Mouse (Mus musculus): Measurements from ENCODE around the gene Axin1. TPM values are rescaled to one million over a fixed set of nuclear protein-coding genes. Genes with fewer than 3 reads are reported as not detected.
A peak's percentile ranks its signal among the peaks of the same experiment; 100 is the strongest.
"Not testable (repeated sequence)": the region's sequence is repeated elsewhere in the genome, so short reads cannot be mapped to it uniquely, and the experiment has no call there.

The Axin1 gene
- polyA plus RNA-seq, 1 experiment from 2014 or later: 17.1 TPM

GRCm38 (mm10) chr17:26188091-26188805 is 49.8 kb downstream of the Axin1 start:
- H3K9ac ChIP-seq (ENCODE audit: low read length): no peak overlapping the region
- no peak overlapping the region for H3K27ac ChIP-seq (replicated peaks; ENCODE audit: low read depth, low read length)
- H3K9me3 ChIP-seq (ENCODE audit: control insufficient read depth, low read length): no peaks in the 10 kb centered on the region
- H3K4me1 ChIP-seq (ENCODE audit: control insufficient read depth, insufficient read depth, low read length): no peaks in the 10 kb centered on the region
- no peaks in the 10 kb centered on the region for H3K27me3 ChIP-seq (ENCODE audit: control insufficient read depth, insufficient read depth, low read length)
- 95% methylated on average over 11 of the region's 11 CpGs for WGBS
- H3K4me2 ChIP-seq (ENCODE audit: low read depth, severe bottlenecking): no peak overlapping the region
- no peak for ATAC-seq (ENCODE audit: insufficient number of reproducible peaks, low FRiP score, low TSS enrichment, low read depth)
- peaks cover 29% of the 10 kb centered on the region for H3K36me3 ChIP-seq (ENCODE audit: control insufficient read depth, insufficient read depth, low read length)
- no peak overlapping the region for H3K4me3 ChIP-seq (ENCODE audit: low read depth, low read length)
- no peak for DNase-seq (ENCODE audit: low spot score)

- not testable (repeated sequence) for H3K9me3 ChIP-seq (ENCODE audit: control insufficient read depth, low read length); H3K9ac ChIP-seq (ENCODE audit: low read length); DNase-seq (ENCODE audit: low spot score); ATAC-seq (ENCODE audit: insufficient number of reproducible peaks, low FRiP score, low TSS enrichment, low read depth); H3K27me3 ChIP-seq (ENCODE audit: control insufficient read depth, insufficient read depth, low read length); H3K4me3 ChIP-seq (ENCODE audit: low read depth, low read length); H3K4me1 ChIP-seq (ENCODE audit: control insufficient read depth, insufficient read depth, low read length); H3K27ac ChIP-seq (replicated peaks; ENCODE audit: low read depth, low read length); H3K4me2 ChIP-seq (ENCODE audit: low read depth, severe bottlenecking)
- 92% methylated on average over 7 of the region's 7 CpGs for WGBS
- H3K36me3 ChIP-seq (ENCODE audit: control insufficient read depth, insufficient read depth, low read length): peaks cover 25% of the 10 kb centered on the region
Observed at GRCm38 (mm10) chr17:26191486-26191885, 53.0 kb downstream of the Axin1 start.

- H3K27ac ChIP-seq (replicated peaks; ENCODE audit: low read depth, low read length): no peak overlapping the region
- ATAC-seq (ENCODE audit: insufficient number of reproducible peaks, low FRiP score, low TSS enrichment, low read depth) (no peak), DNase-seq (ENCODE audit: low spot score) (no peak)
- no peaks in the 10 kb centered on the region for H3K9me3 ChIP-seq (ENCODE audit: control insufficient read depth, low read length)
- no peak overlapping the region for H3K4me2 ChIP-seq (ENCODE audit: low read depth, severe bottlenecking)
- H3K4me1 ChIP-seq (ENCODE audit: control insufficient read depth, insufficient read depth, low read length): no peaks in the 10 kb centered on the region
- H3K36me3 ChIP-seq (ENCODE audit: control insufficient read depth, insufficient read depth, low read length): peaks cover 26% of the 10 kb centered on the region
- H3K27me3 ChIP-seq (ENCODE audit: control insufficient read depth, insufficient read depth, low read length): no peaks in the 10 kb centered on the region
- WGBS: 95% methylated on average over 15 of the region's 15 CpGs
- no peak overlapping the region for H3K4me3 ChIP-seq (ENCODE audit: low read depth, low read length)
- H3K9ac ChIP-seq (ENCODE audit: low read length): no peak overlapping the region
Observed at GRCm38 (mm10) chr17:26192481-26193190, 54.1 kb downstream of the Axin1 start.

- Histone ChIP-seq H3K4me1 (ENCODE audit: control insufficient read depth, insufficient read depth, low read length) (peaks cover 7% of the 10 kb centered on the region; the same call in 1 of the 2 replicates), H3K9me3 (ENCODE audit: control insufficient read depth, low read length) (no peaks in the 10 kb centered on the region), H3K36me3 (ENCODE audit: control insufficient read depth, insufficient read depth, low read length) (peaks cover 6% of the 10 kb centered on the region; the same call in 1 of the 2 replicates), H3K27me3 (ENCODE audit: control insufficient read depth, insufficient read depth, low read length) (peaks cover 43% of the 10 kb centered on the region), H3K9ac (ENCODE audit: low read length) (no peak within 1 kb of the TSS), H3K4me3 (ENCODE audit: low read depth, low read length) (no peak within 1 kb of the TSS), H3K27ac (replicated peaks; ENCODE audit: low read depth, low read length) (no peak within 1 kb of the TSS), H3K4me2 (ENCODE audit: low read depth, severe bottlenecking) (no peak within 1 kb of the TSS)
- ATAC-seq (ENCODE audit: insufficient number of reproducible peaks, low FRiP score, low TSS enrichment, low read depth): no peak
- WGBS: 77% methylated on average over 4 of the region's 4 CpGs
- no peak for DNase-seq (ENCODE audit: low spot score)
Observed at GRCm38 (mm10) chr17:26198892-26199291, 60.4 kb downstream of the Axin1 start, which contains the start of gene Pdia2. TSS of gene Pdia2 (minus strand) at chr17:26199087.

- DNase-seq (ENCODE audit: low spot score): peak; percentile 42
- no peak overlapping the region for H3K27ac ChIP-seq (replicated peaks; ENCODE audit: low read depth, low read length)
- peak overlapping the region; percentile 52 for H3K9ac ChIP-seq (ENCODE audit: low read length)
- H3K27me3 ChIP-seq (ENCODE audit: control insufficient read depth, insufficient read depth, low read length): peaks cover 54% of the 10 kb centered on the region
- no peak for ATAC-seq (ENCODE audit: insufficient number of reproducible peaks, low FRiP score, low TSS enrichment, low read depth)
- no peaks in the 10 kb centered on the region for H3K9me3 ChIP-seq (ENCODE audit: control insufficient read depth, low read length)
- H3K4me2 ChIP-seq (ENCODE audit: low read depth, severe bottlenecking): peak overlapping the region; percentile 97
- H3K36me3 ChIP-seq (ENCODE audit: control insufficient read depth, insufficient read depth, low read length): peaks cover 6% of the 10 kb centered on the region; the same call in 1 of the 2 replicates
- WGBS: under 1% methylated on average over 90 of the region's 92 CpGs
- H3K4me1 ChIP-seq (ENCODE audit: control insufficient read depth, insufficient read depth, low read length): peaks cover 14% of the 10 kb centered on the region
- peak overlapping the region; percentile 48 for H3K4me3 ChIP-seq (ENCODE audit: low read depth, low read length)
Observed at GRCm38 (mm10) chr17:26200831-26201705, 62.6 kb downstream of the Axin1 start.

- no peak for DNase-seq (ENCODE audit: low spot score)
- no peak overlapping the region for H3K4me3 ChIP-seq (ENCODE audit: low read depth, low read length)
- peaks cover 14% of the 10 kb centered on the region for H3K4me1 ChIP-seq (ENCODE audit: control insufficient read depth, insufficient read depth, low read length)
- H3K9ac ChIP-seq (ENCODE audit: low read length): no peak overlapping the region
- peaks cover 54% of the 10 kb centered on the region for H3K27me3 ChIP-seq (ENCODE audit: control insufficient read depth, insufficient read depth, low read length)
- no peak overlapping the region for H3K4me2 ChIP-seq (ENCODE audit: low read depth, severe bottlenecking)
- peaks cover 3% of the 10 kb centered on the region; the same call in 1 of the 2 replicates for H3K36me3 ChIP-seq (ENCODE audit: control insufficient read depth, insufficient read depth, low read length)
- ATAC-seq (ENCODE audit: insufficient number of reproducible peaks, low FRiP score, low TSS enrichment, low read depth): no peak
- no peak overlapping the region for H3K27ac ChIP-seq (replicated peaks; ENCODE audit: low read depth, low read length)
- no peaks in the 10 kb centered on the region for H3K9me3 ChIP-seq (ENCODE audit: control insufficient read depth, low read length)
Observed at GRCm38 (mm10) chr17:26201998-26202397, 63.5 kb downstream of the Axin1 start.

- H3K4me3 ChIP-seq (ENCODE audit: low read depth, low read length): peak within 1 kb of the TSS; percentile 44
- ATAC-seq (ENCODE audit: insufficient number of reproducible peaks, low FRiP score, low TSS enrichment, low read depth) (no peak), DNase-seq (ENCODE audit: low spot score) (peak; percentile 40)
- H3K4me1 ChIP-seq (ENCODE audit: control insufficient read depth, insufficient read depth, low read length): peaks cover 14% of the 10 kb centered on the region
- no peak within 1 kb of the TSS; the same call in 1 of the 2 replicates for H3K9ac ChIP-seq (ENCODE audit: low read length)
- H3K4me2 ChIP-seq (ENCODE audit: low read depth, severe bottlenecking): peak within 1 kb of the TSS; percentile 82
- H3K27ac ChIP-seq (replicated peaks; ENCODE audit: low read depth, low read length): no peak within 1 kb of the TSS
- WGBS: 1% methylated on average over 21 of the region's 22 CpGs
- H3K36me3 ChIP-seq (ENCODE audit: control insufficient read depth, insufficient read depth, low read length): no peaks in the 10 kb centered on the region; the same call in 1 of the 2 replicates
- no peaks in the 10 kb centered on the region for H3K9me3 ChIP-seq (ENCODE audit: control insufficient read depth, low read length)
- peaks cover 54% of the 10 kb centered on the region for H3K27me3 ChIP-seq (ENCODE audit: control insufficient read depth, insufficient read depth, low read length)
Observed at GRCm38 (mm10) chr17:26202737-26203136, 64.2 kb downstream of the Axin1 start, which contains the start of gene Rgs11. TSS of gene Rgs11 (plus strand) at chr17:26202951.

- peaks cover 54% of the 10 kb centered on the region for H3K27me3 ChIP-seq (ENCODE audit: control insufficient read depth, insufficient read depth, low read length)
- H3K4me2 ChIP-seq (ENCODE audit: low read depth, severe bottlenecking): peak overlapping the region; percentile 82
- ATAC-seq (ENCODE audit: insufficient number of reproducible peaks, low FRiP score, low TSS enrichment, low read depth) (no peak), DNase-seq (ENCODE audit: low spot score) (peak; percentile 51)
- no peaks in the 10 kb centered on the region for H3K36me3 ChIP-seq (ENCODE audit: control insufficient read depth, insufficient read depth, low read length)
- H3K9me3 ChIP-seq (ENCODE audit: control insufficient read depth, low read length): no peaks in the 10 kb centered on the region
- H3K27ac ChIP-seq (replicated peaks; ENCODE audit: low read depth, low read length): no peak overlapping the region
- under 1% methylated on average over 30 of the region's 30 CpGs for WGBS
- H3K4me1 ChIP-seq (ENCODE audit: control insufficient read depth, insufficient read depth, low read length): peaks cover 14% of the 10 kb centered on the region
- H3K9ac ChIP-seq (ENCODE audit: low read length): no peak overlapping the region
- H3K4me3 ChIP-seq (ENCODE audit: low read depth, low read length): peak overlapping the region; percentile 44
Observed at GRCm38 (mm10) chr17:26203321-26203811, 64.9 kb downstream of the Axin1 start.

Data from limb, embryonic 11.5 days (tissue).